Mouse (Mus musculus): ENCODE measurements around the gene Mapkapk3.

GRCm38 (mm10) chr9:107224597-107224996 lies 65.1 kb downstream of the Mapkapk3 start:
- TF ChIP-seq CTCF (IDR thresholded peaks at IDR 0.05): no peak
- no peak for TF ChIP-seq POLR2A (IDR thresholded peaks at IDR 0.05; ENCODE audit: insufficient read depth, low read depth, low read length)

Measured in heart, adult 2 months (tissue).